Mouse (Mus musculus) forebrain, postnatal 0 days (tissue): ENCODE measurements at regions not wholly inside any gene's neighbourhood (a gene's known extent, or its start where the extent isn't known, plus 50 kb on each side); places are given as distances from the start of the nearest gene placed in this dataset.

ENCODE experiments used
- ATAC-seq: fragments of 200-750 bp; cut with Nextera tagmentation; 2 replicates; pipeline ENCODE4 v1.8.0; 2017; ENCODE audit warnings: mild to moderate bottlenecking, moderate library complexity
- DNase-seq: peaks from one replicate; pipeline ENCODE4 v3.0.0-alpha.2; 2015
- H3K27ac ChIP-seq: fragments of 300-500 bp; sonication (generic); 2 replicates; pipeline ENCODE4 v1.5.1; 2014; ENCODE audit warnings: low read depth, mild to moderate bottlenecking, antibody characterized with exemption, low read length, moderate library complexity, mixed read lengths
- H3K27me3 ChIP-seq: fragments of 300-500 bp; sonication (generic); 2 replicates; pipeline ENCODE4 v1.6.1; 2014; ENCODE audit warnings: mild to moderate bottlenecking, low read length, mixed read lengths; ENCODE audit not compliant: insufficient read depth
- H3K36me3 ChIP-seq: fragments of 300-500 bp; sonication (generic); 2 replicates; pipeline ENCODE4 v1.6.1; 2014; ENCODE audit warnings: mild to moderate bottlenecking, moderate library complexity; ENCODE audit not compliant: insufficient read depth
- H3K4me1 ChIP-seq: fragments of 300-500 bp; sonication (generic); 2 replicates; pipeline ENCODE4 v1.6.1; 2014; ENCODE audit warnings: antibody characterized with exemption; ENCODE audit not compliant: insufficient read depth
- H3K4me2 ChIP-seq: fragments of 300-500 bp; sonication (generic); 2 replicates; pipeline ENCODE4 v1.6.1; 2014; ENCODE audit warnings: low read depth, mild to moderate bottlenecking, moderate library complexity
- H3K4me3 ChIP-seq: fragments of 300-500 bp; sonication (generic); 2 replicates; pipeline ENCODE4 v1.5.1; 2014; ENCODE audit warnings: low read depth, low read length, mixed read lengths
- H3K9ac ChIP-seq: fragments of 300-500 bp; sonication (generic); 2 replicates; pipeline ENCODE4 v1.6.1; 2014; ENCODE audit warnings: mild to moderate bottlenecking
- H3K9me3 ChIP-seq: fragments of 300-500 bp; sonication (generic); 2 replicates; pipeline ENCODE4 v1.6.1; 2016; ENCODE audit warnings: low read length
- CTCF ChIP-seq: sonication (generic); IDR thresholded peaks from 2 replicates; pipeline ENCODE4 v1.5.1; 2016; ENCODE audit warnings: antibody characterized with exemption, control low read depth, low read depth
- WGBS: fragments of 180-500 bp; shearing (Covaris S2); extraction: QIAGEN DNeasy Blood & Tissue Kit; methylation state at CpG from one replicate; pipeline ENCODE4 v1.1.7; 2014; 5-methylcytosine and 5-hydroxymethylcytosine counted together

GRCm38 (mm10) chr4:142890711-142891110, 322.1 kb downstream of the Prdm2 start:
- H3K4me1 ChIP-seq, result no peaks in the 10 kb centered on the region; the same call in 1 of the 2 replicates
- no peaks in the 10 kb centered on the region for H3K27me3 ChIP-seq
- H3K27ac ChIP-seq, result no peak overlapping the region
- ATAC-seq, result peak; percentile 57
- DNase-seq, result peak; percentile 60
- 0 out of 2 replicates have a peak, but pooled peaks cover 5% of the 10 kb centered on the region for H3K9me3 ChIP-seq
- no peak for TF ChIP-seq CTCF
- WGBS, result 74% methylated on average over 1 of the region's 1 CpGs
- H3K4me3 ChIP-seq, result no peak overlapping the region
- H3K9ac ChIP-seq, result no peak overlapping the region
- H3K4me2 ChIP-seq, result no peak overlapping the region
- H3K36me3 ChIP-seq, result no peaks in the 10 kb centered on the region

- no peak overlapping the region for H3K4me3 ChIP-seq
- WGBS, result 87% methylated on average over 4 of the region's 4 CpGs
- no peaks in the 10 kb centered on the region; the same call in 1 of the 2 replicates for H3K4me1 ChIP-seq
- no peaks in the 10 kb centered on the region for H3K27me3 ChIP-seq
- ATAC-seq (no peak), DNase-seq (no peak)
- no peak overlapping the region for H3K4me2 ChIP-seq
- TF ChIP-seq CTCF, result no peak
- H3K9me3 ChIP-seq, result 0 out of 2 replicates have a peak, but pooled peaks cover 5% of the 10 kb centered on the region
- H3K36me3 ChIP-seq, result no peaks in the 10 kb centered on the region
- no peak overlapping the region for H3K9ac ChIP-seq
- H3K27ac ChIP-seq, result no peak overlapping the region
These were observed 323.9 kb downstream of the Prdm2 start for GRCm38 (mm10) chr4:142888891-142889290.

GRCm38 (mm10) chr4:142887876-142888275, 324.9 kb downstream of the Prdm2 start:
- Histone ChIP-seq H3K4me2 (no peak overlapping the region; the same call in 1 of the 2 replicates), H3K4me3 (no peak overlapping the region), H3K9ac (no peak overlapping the region), H3K27ac (0 out of 2 replicates have a peak overlapping the region, but pooled peaks have one; percentile 57), H3K36me3 (no peaks in the 10 kb centered on the region), H3K9me3 (0 out of 2 replicates have a peak, but pooled peaks cover 5% of the 10 kb centered on the region), H3K4me1 (no peaks in the 10 kb centered on the region; the same call in 1 of the 2 replicates), H3K27me3 (no peaks in the 10 kb centered on the region)
- no peak for TF ChIP-seq CTCF
- ATAC-seq, result peak; percentile 83
- DNase-seq, result peak; percentile 87
- 39% methylated on average over 6 of the region's 6 CpGs for whole genome bisulfite sequencing

- H3K4me2 ChIP-seq, result no peak overlapping the region
- no peak overlapping the region for H3K27ac ChIP-seq
- peak; percentile 72 for DNase-seq
- peak; percentile 76 for TF ChIP-seq CTCF
- no peaks in the 10 kb centered on the region for H3K27me3 ChIP-seq
- 5% methylated on average over 2 of the region's 2 CpGs for WGBS
- no peak overlapping the region for H3K4me3 ChIP-seq
- no peaks in the 10 kb centered on the region for H3K36me3 ChIP-seq
- ATAC-seq, result peak; percentile 63
- H3K4me1 ChIP-seq, result no peaks in the 10 kb centered on the region
- H3K9ac ChIP-seq, result no peak overlapping the region
- no peaks in the 10 kb centered on the region for H3K9me3 ChIP-seq
These were observed 332.5 kb downstream of the Prdm2 start for GRCm38 (mm10) chr4:142880323-142880759.

- Histone ChIP-seq H3K4me2 (no peak overlapping the region), H3K9ac (no peak overlapping the region), H3K9me3 (no peaks in the 10 kb centered on the region), H3K27ac (no peak overlapping the region), H3K36me3 (no peaks in the 10 kb centered on the region), H3K27me3 (no peaks in the 10 kb centered on the region), H3K4me1 (no peaks in the 10 kb centered on the region), H3K4me3 (no peak overlapping the region)
- ATAC-seq (no peak), DNase-seq (no peak)
- no peak for TF ChIP-seq CTCF
- 66% methylated on average over 3 of the region's 3 CpGs for WGBS
These were observed 336.6 kb downstream of the Prdm2 start for GRCm38 (mm10) chr4:142876151-142876550.

GRCm38 (mm10) chr4:142875105-142875504, 337.7 kb downstream of the Prdm2 start:
- WGBS, result 83% methylated on average over 5 of the region's 5 CpGs
- no peak overlapping the region for H3K4me2 ChIP-seq
- no peak overlapping the region for H3K27ac ChIP-seq
- no peak overlapping the region for H3K4me3 ChIP-seq
- DNase-seq, result no peak
- H3K9ac ChIP-seq, result no peak overlapping the region
- TF ChIP-seq CTCF, result no peak
- no peak for ATAC-seq
- H3K4me1 ChIP-seq, result no peaks in the 10 kb centered on the region
- no peaks in the 10 kb centered on the region for H3K9me3 ChIP-seq
- no peaks in the 10 kb centered on the region for H3K27me3 ChIP-seq
- H3K36me3 ChIP-seq, result no peaks in the 10 kb centered on the region

- no peak overlapping the region for H3K4me3 ChIP-seq
- no peak overlapping the region for H3K9ac ChIP-seq
- no peaks in the 10 kb centered on the region for H3K36me3 ChIP-seq
- H3K27ac ChIP-seq, result no peak overlapping the region
- no peaks in the 10 kb centered on the region for H3K4me1 ChIP-seq
- TF ChIP-seq CTCF, result no peak
- 76% methylated on average over 7 of the region's 7 CpGs for WGBS
- no peak for ATAC-seq
- no peaks in the 10 kb centered on the region for H3K27me3 ChIP-seq
- H3K4me2 ChIP-seq, result no peak overlapping the region
- H3K9me3 ChIP-seq, result no peaks in the 10 kb centered on the region
- no peak for DNase-seq
These were observed 346.5 kb downstream of the Prdm2 start for GRCm38 (mm10) chr4:142866341-142866740.

GRCm38 (mm10) chr4:142865593-142865992, 347.2 kb downstream of the Prdm2 start:
- H3K9me3 ChIP-seq, result no peaks in the 10 kb centered on the region
- no peak overlapping the region for H3K4me2 ChIP-seq
- 80% methylated on average over 2 of the region's 2 CpGs for WGBS
- no peak for DNase-seq
- H3K27ac ChIP-seq, result no peak overlapping the region
- no peak for TF ChIP-seq CTCF
- no peak overlapping the region for H3K9ac ChIP-seq
- no peaks in the 10 kb centered on the region for H3K27me3 ChIP-seq
- no peaks in the 10 kb centered on the region for H3K4me1 ChIP-seq
- H3K4me3 ChIP-seq, result no peak overlapping the region
- H3K36me3 ChIP-seq, result no peaks in the 10 kb centered on the region
- ATAC-seq, result no peak
